Mouse (Mus musculus): ENCODE measurements around the gene Tex22. TPM values are rescaled to one million over a fixed set of nuclear protein-coding genes. Genes with fewer than 3 reads are reported as not detected.

The Tex22 gene
- polyA plus RNA-seq, 1 experiment = 0.20 TPM

DNA sequence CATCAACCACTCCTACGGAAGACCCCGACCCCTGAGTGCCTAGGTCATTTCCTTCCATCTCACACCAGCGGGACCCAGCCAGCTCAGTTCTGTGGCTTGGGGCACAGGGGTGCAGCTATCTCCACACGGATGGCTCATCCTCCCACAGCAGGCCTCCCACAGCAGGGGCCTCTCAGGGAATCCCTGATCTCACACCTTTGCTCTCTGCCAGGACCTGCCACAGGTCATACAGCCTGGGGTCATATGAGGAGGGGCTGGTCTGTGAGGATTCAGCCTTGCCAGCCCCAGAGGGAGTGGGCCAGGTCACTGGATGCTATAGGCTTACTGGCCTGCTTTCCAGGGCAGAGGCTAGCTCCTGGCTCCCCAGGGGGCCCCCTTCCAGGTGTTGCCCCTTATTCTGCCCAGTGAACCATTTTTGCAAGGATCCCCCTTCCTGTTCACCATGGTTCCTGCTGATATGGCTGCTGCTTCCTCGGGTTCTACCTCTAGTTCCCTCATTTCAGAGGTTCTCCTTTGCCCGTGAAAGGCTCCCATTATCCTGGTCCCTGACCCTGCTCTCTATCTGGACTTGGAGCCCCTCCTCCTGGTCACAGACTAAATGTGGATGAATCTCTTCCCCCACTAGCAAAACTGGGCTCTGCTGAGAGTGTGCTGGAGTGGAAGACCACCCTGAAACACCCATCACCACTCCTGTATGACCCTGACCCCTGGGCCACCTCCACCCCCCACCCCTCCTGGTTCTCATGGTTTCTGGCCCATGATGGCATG lies 25.4 kb downstream of the Tex22 start:
- DNase-seq (ENCODE audit: extremely low spot score in 1 of 2, low spot score in 1 of 2) = no peak

DNA sequence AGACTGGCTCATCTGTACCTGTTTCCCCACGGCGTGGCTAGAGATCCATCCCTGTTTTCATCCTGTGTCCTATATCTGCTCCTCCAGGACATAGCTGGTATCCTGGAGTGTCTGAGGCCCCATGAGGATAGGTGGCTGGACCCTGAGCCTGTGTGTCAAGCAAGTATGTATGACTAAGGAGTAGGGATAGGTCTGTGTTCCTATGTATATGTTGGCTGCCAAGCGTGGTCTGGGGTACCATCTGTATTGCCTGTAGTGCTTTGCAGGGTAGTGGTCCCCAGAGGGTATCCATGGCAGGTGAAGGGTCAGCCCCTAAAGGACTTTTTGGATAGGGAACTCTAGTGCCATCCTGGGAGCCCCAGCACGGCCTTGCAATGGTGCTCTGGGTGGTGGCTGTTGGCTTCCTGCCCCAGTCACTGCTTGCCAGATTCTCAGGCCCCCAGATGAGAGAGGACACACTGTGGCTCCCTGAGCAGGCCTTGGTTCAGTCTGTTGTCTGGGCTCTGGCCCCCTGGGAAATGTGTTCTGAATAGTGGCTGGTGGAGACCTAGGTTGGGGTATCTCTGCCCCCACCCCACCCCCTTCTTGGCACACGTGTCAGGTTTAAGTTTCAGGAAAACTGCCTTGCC lies 26.3 kb downstream of the Tex22 start:
- DNase-seq (ENCODE audit: extremely low spot score in 1 of 2, low spot score in 1 of 2) = no peak

- DNase-seq (ENCODE audit: extremely low spot score in 1 of 2, low spot score in 1 of 2) = no peak
Observed at GRCm38 (mm10) chr12:113101251-113101960, 27.1 kb downstream of the Tex22 start.

DNA sequence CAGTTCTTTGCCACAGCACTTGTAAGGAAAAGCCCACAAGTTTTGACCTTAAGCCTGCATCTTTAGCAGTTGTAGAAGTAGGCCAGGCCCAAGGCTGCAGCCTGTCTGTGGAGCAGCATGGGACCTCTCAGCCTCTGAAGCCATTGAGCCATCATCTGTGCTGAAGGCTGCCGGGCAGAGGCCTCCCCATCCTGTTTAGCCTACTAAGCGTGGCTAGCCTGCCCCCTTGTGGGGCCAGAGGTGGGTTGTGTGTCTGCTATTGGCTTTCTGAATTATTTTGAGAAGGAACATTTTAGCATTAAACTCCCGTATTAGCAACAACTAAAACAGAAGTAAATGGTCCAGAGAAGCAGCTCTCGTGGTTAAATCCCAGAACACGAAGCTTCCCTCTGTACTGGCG lies 28.2 kb downstream of the Tex22 start:
- peak in 1 of 2 experiments; percentile 61 for DNase-seq (ENCODE audit: extremely low spot score in 1 of 2, low spot score in 1 of 2)

GRCm38 (mm10) chr12:113103846-113104451 lies 29.6 kb downstream of the Tex22 start:
- DNase-seq (ENCODE audit: extremely low spot score in 1 of 2, low spot score in 1 of 2) = no peak

DNA sequence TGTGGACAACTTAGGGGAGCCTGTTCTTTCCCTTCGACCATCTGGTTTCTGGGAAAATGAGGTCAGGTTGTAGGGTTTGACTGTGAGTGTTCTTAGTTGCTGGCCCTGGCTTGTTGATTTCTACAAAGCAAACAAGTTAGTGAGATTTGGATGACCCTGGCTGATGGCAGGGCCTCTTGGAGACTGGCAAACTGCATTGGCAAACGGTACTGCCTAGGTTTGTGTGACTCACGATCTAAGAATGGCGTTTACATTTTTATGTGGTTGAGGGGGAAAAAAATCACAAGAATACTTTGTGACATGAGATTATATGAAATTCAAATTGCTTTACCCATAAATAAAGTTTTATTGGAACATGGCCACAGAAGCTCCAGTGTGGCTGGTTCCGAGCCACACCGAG lies 32.1 kb downstream of the Tex22 start:
- peak in 1 of 2 experiments; percentile 38 for DNase-seq (ENCODE audit: extremely low spot score in 1 of 2, low spot score in 1 of 2)

GRCm38 (mm10) chr12:113107431-113108124 lies 33.3 kb downstream of the Tex22 start:
- DNase-seq (ENCODE audit: extremely low spot score in 1 of 2, low spot score in 1 of 2) = no peak

DNA sequence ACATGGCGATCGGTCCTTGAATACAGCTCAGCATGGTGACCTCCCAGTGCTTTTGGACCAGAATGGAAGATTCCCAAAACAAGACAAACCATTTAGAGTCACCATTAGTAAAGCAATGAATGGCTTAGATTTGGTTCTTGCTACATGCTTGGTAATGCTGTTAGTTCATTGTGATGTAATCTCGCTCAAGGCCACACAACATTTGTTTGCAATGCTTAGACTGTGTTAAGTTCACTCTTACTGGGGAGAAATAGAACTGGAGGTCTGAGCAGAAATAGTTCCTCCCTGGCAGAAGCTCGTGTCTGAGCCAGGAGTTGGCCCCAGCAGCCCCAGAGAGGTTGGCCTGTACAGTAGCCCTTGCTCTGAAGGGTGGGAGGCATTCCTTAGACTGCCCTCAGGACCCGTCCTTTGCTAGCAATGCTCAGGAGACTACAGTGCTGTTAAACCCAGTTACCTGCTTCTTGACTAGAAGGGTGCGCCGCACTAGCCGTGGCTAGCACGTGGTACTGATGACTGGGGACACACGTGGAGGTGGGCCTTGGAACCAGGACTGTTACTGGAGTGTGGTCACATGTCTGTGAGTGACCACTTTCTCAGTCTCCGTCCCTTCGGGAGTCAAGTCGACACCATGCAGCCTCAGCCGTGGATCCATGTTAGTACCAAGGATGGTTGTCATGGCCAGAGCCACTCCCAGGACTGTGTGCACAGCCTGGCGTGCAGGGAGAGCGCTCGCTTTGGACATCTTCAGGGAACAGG lies 34.4 kb downstream of the Tex22 start:
- no peak for DNase-seq (ENCODE audit: extremely low spot score in 1 of 2, low spot score in 1 of 2)

GRCm38 (mm10) chr12:113109801-113110200 lies 35.5 kb downstream of the Tex22 start:
- no peak for DNase-seq (ENCODE audit: extremely low spot score in 1 of 2, low spot score in 1 of 2)

DNA sequence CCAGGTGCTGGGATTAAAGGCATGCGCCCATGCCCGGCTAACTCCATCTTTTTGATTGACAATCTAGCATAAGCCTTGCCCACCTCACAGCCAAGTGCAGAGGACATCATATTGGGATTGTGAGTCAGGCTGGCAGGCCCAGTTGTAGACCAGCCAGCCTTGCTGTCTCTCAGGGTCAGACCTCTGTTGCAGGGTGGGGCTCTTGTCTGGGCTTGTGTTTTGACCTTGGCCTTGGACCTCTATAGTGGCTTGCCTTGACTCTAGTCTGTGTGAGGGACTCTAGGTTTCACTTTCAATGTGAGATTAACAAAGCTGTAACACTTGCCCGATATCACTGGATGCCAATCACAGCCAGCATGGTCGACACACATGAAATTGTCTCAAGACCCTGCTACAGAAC lies 39.8 kb downstream of the Tex22 start:
- DNase-seq (ENCODE audit: extremely low spot score in 1 of 2, low spot score in 1 of 2) = no peak

DNA sequence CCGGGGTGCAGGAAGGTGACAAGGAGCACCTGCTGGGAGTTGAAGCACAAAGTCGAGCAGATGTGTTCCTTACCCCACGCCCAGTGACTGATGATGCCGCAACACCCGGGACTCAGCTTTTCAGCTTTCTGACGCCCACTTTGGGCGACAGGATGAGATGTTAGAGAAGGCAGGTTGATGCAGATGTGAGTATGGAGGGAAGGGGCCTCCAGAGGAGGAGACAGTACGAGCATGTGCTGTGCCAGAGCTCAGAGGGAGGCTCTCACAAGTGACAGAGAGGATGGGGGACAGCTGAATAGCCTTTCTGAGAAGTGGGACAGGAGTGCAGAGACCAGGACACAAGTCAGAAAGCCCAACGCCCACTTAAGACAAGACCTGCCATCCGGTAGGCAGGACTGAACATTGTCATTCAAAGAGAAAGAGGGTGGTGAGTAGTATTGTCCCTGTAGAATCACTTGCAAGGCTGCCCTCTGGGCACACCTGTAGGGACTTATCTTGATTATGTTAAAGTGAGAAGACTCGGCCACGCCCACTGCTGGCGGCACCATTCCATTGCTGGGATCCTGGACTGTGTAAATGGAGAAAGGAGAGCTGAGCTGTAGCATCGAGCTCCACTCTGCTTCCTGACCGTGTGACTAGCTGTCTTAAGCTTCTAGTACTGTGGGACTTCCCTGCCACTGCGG lies 40.7 kb downstream of the Tex22 start:
- DNase-seq (ENCODE audit: extremely low spot score in 1 of 2, low spot score in 1 of 2) = no peak

DNA sequence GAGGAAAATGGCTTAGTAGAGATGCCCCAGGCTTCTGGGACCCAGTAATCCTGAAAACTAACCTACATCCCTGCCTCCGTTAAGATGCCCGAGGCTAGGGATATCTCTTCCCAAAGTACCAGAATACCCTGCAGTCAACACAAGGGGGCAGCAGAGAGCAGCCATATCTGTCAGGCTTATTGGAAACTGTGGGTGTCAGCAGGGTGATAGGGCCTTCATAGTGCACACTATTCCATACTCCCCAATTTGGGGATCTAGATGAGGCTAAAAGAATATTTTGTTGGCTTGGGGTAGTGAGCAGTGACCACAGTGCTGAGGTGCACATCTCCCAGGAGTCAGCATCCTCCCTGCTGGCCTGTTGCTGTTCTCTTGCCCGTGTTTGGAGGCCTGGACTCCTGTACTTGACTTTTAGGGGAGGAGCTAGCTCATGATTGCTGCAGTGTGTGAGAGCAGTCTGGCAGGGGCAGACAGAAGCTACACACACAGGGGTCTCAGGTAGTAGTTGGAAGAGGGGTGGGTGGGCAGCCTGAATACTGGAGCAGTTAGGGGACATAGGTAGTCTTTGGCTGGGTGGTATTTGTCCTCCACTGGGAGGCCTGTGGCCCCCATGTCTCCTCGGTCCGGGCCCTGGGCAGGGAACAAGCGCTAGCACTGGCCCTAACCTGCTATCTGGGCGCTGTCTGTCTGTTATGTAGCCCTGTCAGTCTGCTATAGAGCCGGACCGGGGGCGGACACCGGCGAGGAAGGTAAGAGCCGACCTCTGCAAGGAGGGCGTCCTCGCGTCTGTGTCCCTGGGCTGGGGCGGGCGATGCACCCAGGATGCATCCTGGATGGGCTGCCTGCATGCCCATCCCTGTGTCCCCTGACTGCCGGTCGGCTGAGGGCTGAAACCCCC lies 45.5 kb downstream of the Tex22 start:
- peak; percentile 53 to 93 for DNase-seq (ENCODE audit: extremely low spot score in 1 of 2, low spot score in 1 of 2)

DNA sequence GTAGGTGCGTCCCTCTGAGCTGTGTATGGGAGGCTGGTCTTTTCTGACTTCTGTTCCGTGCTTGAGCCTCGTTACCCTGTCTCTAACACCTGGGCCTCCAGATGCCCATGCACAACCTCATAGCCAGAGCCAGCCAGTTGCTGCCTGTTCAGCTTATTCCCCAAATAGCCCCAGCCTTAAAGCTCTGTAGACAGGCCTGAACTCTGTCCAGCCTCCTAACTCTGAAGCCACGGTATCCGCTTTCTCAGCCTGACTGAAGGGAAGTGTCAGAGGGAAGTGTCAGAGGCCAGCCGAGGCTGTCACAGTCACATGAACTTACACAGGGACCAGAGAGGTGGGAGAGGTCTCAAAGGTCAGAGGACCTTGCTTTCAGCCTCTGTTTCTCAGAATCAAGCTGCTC lies 50.4 kb downstream of the Tex22 start:
- no peak for DNase-seq (ENCODE audit: extremely low spot score in 1 of 2, low spot score in 1 of 2)

DNA sequence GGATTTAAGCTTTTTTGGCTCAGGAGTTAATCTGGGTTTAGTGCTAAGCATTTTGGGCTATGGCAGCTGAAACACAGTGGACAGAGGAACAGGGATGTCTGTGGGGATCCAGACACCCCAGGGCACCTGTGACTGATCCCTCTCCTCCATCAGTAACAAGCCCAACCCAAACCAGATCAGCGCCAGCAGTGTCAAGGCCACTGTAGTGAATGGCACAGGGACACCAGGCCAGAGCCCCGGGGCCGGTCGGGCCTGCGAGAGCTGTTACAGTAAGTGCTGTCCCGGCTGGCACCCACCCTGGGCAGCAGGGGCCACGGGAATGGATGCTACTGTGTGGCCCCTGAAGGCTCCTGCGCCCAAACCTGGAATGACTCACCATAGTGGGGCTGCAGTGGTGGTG lies 56.4 kb downstream of the Tex22 start:
- DNase-seq (ENCODE audit: extremely low spot score in 1 of 2, low spot score in 1 of 2) = no peak

GRCm38 (mm10) chr12:113131601-113132000 lies 57.3 kb downstream of the Tex22 start:
- DNase-seq (ENCODE audit: extremely low spot score in 1 of 2, low spot score in 1 of 2) = no peak

DNA sequence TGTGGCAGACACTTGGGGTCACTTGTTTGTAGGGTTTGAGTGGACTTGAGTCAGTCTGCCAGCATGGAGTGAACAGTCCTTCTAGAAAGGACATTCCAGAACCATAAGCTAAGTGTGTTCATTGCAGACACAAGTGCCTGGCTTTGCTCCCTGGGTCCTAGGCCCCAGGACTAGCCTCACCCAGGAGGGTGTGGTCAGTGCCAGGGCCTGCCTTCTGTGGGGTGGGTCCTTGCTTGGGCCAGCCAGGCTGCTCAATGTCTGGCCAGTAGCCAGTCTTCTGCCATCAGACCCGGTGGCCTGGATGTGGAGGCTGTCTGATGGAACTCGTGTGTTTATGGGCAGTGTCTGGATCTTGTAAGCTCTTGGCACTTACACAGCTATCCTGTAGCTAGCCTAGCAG lies 58.3 kb downstream of the Tex22 start:
- no peak for DNase-seq (ENCODE audit: extremely low spot score in 1 of 2, low spot score in 1 of 2)

GRCm38 (mm10) chr12:113133260-113133659 lies 59.0 kb downstream of the Tex22 start:
- DNase-seq (ENCODE audit: extremely low spot score in 1 of 2, low spot score in 1 of 2) = no peak

DNA sequence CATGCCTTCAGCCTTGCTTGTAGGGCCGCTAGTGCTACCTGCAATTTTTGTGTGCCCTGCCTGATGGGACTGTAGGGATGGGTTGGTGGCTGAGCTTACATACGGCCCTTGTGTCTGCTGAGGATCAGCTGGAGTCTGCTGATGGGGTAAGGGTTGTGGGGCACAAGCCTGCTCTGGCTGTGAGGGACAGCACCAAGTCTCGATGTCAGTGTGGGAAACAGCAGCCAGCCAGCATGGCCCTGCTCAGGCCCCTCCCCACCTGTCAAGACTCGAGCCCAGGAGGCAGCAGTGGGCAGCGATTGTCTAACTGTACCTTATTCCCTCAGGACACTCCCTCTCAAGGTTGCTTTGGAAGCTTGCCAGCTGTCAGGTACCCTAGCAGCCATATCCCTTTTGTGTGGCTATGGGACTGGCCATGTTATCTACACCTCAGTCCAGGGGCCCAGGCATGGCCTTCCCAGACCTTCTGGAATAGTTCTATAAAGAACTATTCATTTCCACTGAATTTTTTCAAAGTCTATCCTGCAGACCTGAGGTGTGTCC lies 59.6 kb downstream of the Tex22 start:
- DNase-seq (ENCODE audit: extremely low spot score in 1 of 2, low spot score in 1 of 2) = no peak
